Mouse (Mus musculus) small intestine, adult 2 months (tissue): ENCODE data around the gene Mrpl10.

Experiments
- CTCF ChIP-seq: fragments of 200-500 bp; IDR thresholded peaks from 2 replicates; pipeline ENCODE4 v1.5.1; 2012; ENCODE audit warnings: low read depth, mild to moderate bottlenecking, control low read depth, inconsistent platforms, low read length, moderate library complexity, mixed read lengths; ENCODE audit not compliant: insufficient replicate concordance, insufficient read length; ENCODE audit errors: extremely low read depth
- POLR2A ChIP-seq: fragments of 200-500 bp; IDR thresholded peaks from 2 replicates; pipeline ENCODE4 v1.6.1; 2012; ENCODE audit warnings: low read depth, mild to moderate bottlenecking, control low read depth, inconsistent platforms, low read length, moderate library complexity

DNA sequence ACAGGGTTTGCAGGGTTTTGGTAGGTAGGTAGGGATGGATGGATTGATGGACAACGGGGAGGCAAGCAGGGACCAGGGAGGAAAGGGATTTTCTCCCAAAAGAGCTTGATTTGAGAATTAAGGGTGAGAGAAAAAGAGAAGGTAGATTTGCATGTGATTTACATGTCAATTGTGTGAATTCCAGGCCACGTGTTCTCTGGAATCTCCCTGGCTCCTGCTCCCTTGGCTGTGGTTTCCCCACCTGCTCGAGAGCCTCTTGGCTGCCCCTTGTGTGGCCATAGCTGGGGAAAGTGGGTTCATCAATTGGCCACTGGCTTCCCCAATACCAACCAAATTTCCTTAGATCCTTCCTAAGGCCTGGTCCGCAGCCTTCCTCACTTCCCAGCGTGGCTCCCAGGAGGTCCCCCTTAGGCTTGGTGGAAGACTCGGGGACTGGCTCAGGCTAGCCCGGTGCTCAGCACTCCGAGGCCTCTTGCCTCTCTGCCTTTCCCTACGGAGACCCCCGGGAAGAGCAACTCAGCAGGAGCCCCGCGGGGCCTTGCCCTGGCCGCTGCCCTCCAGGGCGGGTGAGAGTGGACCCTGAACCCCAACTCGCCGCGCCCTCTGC lies 44.5 kb upstream of the Mrpl10 start:
- TF ChIP-seq CTCF (no peak), POLR2A (no peak)
